Mouse (Mus musculus) stomach, embryonic 14.5 days (tissue): Measurements from ENCODE around the gene Pcsk5. TPM values are rescaled to one million over a fixed set of nuclear protein-coding genes. Genes with fewer than 3 reads are reported as not detected.
A peak's percentile ranks its signal among the peaks of the same experiment; 100 is the strongest.

ENCODE experiments used
- ATAC-seq: fragments of 200-750 bp; cut with Nextera tagmentation; 2 replicates; pipeline ENCODE4 v1.8.0; 2017; ENCODE audit warnings: low read depth, moderate TSS enrichment; ENCODE audit not compliant: insufficient number of reproducible peaks, insufficient read depth, low FRiP score
- H3K27ac ChIP-seq: fragments of 300-500 bp; sonication (generic); 2 replicates; pipeline ENCODE4 v1.5.1; 2014; ENCODE audit warnings: mild to moderate bottlenecking, low read length, moderate library complexity, mixed read lengths
- H3K27me3 ChIP-seq: fragments of 300-500 bp; sonication (generic); 2 replicates; pipeline ENCODE4 v1.6.1; 2014; ENCODE audit warnings: low read length, control low read depth, mixed read lengths; ENCODE audit not compliant: control insufficient read depth, insufficient read depth
- H3K36me3 ChIP-seq: fragments of 300-500 bp; sonication (generic); 2 replicates; pipeline ENCODE4 v1.6.1; 2014; ENCODE audit warnings: mild to moderate bottlenecking, control low read depth, low read length, moderate library complexity, mixed read lengths; ENCODE audit not compliant: control insufficient read depth, insufficient read depth
- H3K4me1 ChIP-seq: fragments of 300-500 bp; sonication (generic); 2 replicates; pipeline ENCODE4 v1.6.1; 2014; ENCODE audit warnings: low read length, control low read depth, mixed read lengths; ENCODE audit not compliant: control insufficient read depth, insufficient read depth
- H3K4me2 ChIP-seq: fragments of 300-500 bp; sonication (generic); replicated peaks from 2 replicates; pipeline ENCODE4 v1.6.1; 2014; ENCODE audit warnings: low read depth, low read length, control low read depth
- H3K4me3 ChIP-seq: fragments of 300-500 bp; sonication (generic); 2 replicates; pipeline ENCODE4 v1.5.1; 2014; ENCODE audit warnings: low read depth, low read length, control low read depth
- H3K9ac ChIP-seq: fragments of 300-500 bp; sonication (generic); replicated peaks from 2 replicates; pipeline ENCODE4 v1.6.1; 2014; ENCODE audit warnings: low read depth, mild to moderate bottlenecking, control low read depth, low read length, moderate library complexity, mixed read lengths
- H3K9me3 ChIP-seq: fragments of 300-500 bp; sonication (generic); 2 replicates; pipeline ENCODE4 v1.6.1; 2016; ENCODE audit warnings: low read depth, low read length, control low read depth; ENCODE audit not compliant: control insufficient read depth
- WGBS: fragments of 180-500 bp; shearing (Covaris S2); extraction: QIAGEN DNeasy Blood & Tissue Kit; methylation state at CpG from one replicate; pipeline ENCODE4 v1.1.7; 2014; 5-methylcytosine and 5-hydroxymethylcytosine counted together
- polyA plus RNA-seq: library from polyadenylated mRNA; unstranded; fragments of >200 nt; fragmentation: Nextera tagmentation; extraction: Ambion mirVana; gene quantifications from 2 replicates; pipeline ENCODE4 v1.2.1, GENCODE M21; 2014

Gene Pcsk5
- 17.9 and 19.7 TPM in 2 replicates for polyA plus RNA-seq

DNA sequence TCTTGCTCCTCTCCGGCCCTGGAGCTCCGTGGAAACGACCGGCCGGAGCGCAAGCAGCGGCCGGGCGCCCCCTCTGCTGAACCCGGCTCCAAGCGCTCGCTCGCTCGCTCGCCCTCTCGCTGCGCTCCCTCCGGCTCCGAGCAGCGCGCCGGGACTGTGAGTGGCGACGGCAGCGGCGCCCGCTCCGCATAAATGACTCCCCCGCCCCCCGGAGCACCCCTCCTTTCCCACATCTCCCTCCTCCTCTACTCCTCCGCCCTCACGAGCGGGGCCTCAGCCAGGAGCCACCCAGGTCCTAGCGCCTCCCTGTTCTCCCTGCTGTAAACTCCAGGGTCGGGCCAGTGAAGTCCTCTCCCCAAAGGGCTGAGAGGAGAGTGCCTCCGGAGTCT lies at the start of gene Pcsk5:
Gene Pcsk5, minus strand, starts transcription at position 162 of the 389 bp plus-strand sequence.
- Histone ChIP-seq H3K4me2 (peak within 1 kb of the TSS; percentile 94), H3K4me1 (peaks cover 8% of the 10 kb centered on the region), H3K27me3 (no peaks in the 10 kb centered on the region), H3K4me3 (peak within 1 kb of the TSS; percentile 68), H3K36me3 (no peaks in the 10 kb centered on the region), H3K9ac (peak within 1 kb of the TSS; percentile 59), H3K27ac (peak within 1 kb of the TSS; percentile 79), H3K9me3 (no peaks in the 10 kb centered on the region)
- under 1% methylated on average over 32 of the region's 36 CpGs for WGBS
- peak; percentile 93 for ATAC-seq

DNA sequence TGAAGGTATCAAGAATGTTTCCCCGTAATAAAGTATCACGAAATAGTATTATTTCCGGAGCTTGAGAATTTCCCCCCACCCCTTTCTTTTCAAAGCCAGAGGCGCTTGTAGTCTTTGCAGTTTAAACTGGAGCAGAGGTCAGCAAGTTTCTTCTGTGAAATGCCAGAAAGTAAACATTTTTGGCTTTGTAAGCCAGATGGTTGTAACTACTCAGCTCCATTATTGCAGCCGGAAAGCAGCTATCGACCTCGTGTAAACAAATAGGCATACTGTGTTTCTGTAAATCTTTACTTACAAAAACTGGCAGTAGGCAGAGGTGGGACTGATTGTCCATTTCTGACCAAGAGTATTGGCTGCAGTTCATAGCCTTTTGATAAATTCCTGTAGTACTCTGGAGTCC lies 38.4 kb upstream of the Pcsk5 start:
- no peak overlapping the region for H3K9ac ChIP-seq
- no peak; the same call in 1 of the 2 replicates for ATAC-seq
- no peak overlapping the region for H3K27ac ChIP-seq
- H3K9me3 ChIP-seq, result no peaks in the 10 kb centered on the region
- H3K4me3 ChIP-seq, result no peak overlapping the region
- peaks cover 6% of the 10 kb centered on the region; the same call in 1 of the 2 replicates for H3K4me1 ChIP-seq
- H3K4me2 ChIP-seq, result no peak overlapping the region
- WGBS, result 15% methylated on average over 7 of the region's 7 CpGs
- no peaks in the 10 kb centered on the region for H3K36me3 ChIP-seq
- H3K27me3 ChIP-seq, result no peaks in the 10 kb centered on the region

GRCm38 (mm10) chr19:17874388-17874787 lies 37.0 kb upstream of the Pcsk5 start:
- Histone ChIP-seq H3K9me3 (no peaks in the 10 kb centered on the region), H3K4me1 (peaks cover 6% of the 10 kb centered on the region; the same call in 1 of the 2 replicates), H3K27me3 (no peaks in the 10 kb centered on the region), H3K9ac (no peak overlapping the region), H3K4me2 (no peak overlapping the region), H3K27ac (no peak overlapping the region), H3K4me3 (no peak overlapping the region), H3K36me3 (no peaks in the 10 kb centered on the region)
- no peak for ATAC-seq
- 74% methylated on average over 2 of the region's 2 CpGs for WGBS

DNA sequence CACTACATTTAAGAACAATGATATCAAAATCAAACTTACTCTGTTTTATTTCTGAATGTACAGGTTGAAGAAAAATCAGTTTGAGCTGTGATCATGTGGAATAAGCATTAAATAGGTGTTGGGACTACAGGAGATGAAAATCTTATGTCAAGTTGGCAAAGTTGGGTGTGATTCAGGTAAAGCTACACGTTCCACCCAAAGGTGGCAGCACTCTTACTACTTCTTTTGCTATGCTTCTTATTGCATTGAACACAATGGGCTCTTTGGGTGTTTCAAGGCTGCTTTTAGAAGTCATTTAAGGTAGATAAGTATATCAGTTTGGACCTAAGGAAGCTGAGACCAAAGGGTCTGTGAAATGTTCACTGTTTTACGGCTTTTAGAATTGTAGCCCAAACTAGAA lies 36.3 kb upstream of the Pcsk5 start:
- Histone ChIP-seq H3K27ac (no peak overlapping the region), H3K4me2 (no peak overlapping the region), H3K4me3 (no peak overlapping the region), H3K9ac (no peak overlapping the region), H3K27me3 (no peaks in the 10 kb centered on the region), H3K4me1 (peaks cover 6% of the 10 kb centered on the region; the same call in 1 of the 2 replicates), H3K36me3 (no peaks in the 10 kb centered on the region), H3K9me3 (no peaks in the 10 kb centered on the region)
- no peak for ATAC-seq
- 51% methylated on average over 2 of the region's 2 CpGs for WGBS

DNA sequence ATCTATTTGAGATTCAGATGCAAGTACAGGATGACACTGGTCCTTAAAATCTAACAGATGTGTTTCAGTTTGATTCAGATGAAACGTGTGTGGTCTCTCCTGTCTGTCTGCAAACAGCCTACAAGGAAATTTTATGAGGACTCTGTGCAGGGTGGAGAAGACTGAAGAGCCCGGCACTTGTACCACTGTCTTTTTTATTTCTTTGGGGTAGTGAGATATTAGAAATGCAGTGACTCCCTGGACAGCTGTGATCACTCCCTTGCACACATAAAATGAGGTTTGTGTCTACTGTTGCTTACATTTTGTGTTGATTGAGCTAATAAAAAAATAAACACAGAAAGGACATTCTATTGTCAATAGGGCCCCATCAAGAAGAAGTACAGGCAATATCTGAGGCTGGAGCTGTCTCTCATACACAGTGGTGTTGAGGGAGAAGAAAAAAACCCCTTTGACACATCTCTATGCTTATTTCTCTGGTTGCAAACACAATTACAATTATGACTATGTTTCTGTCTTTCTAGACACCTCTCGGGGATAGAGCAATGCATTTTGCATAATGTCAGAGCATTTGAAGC lies 29.0 kb upstream of the Pcsk5 start:
- WGBS, result 70% methylated on average over 3 of the region's 3 CpGs
- H3K27ac ChIP-seq, result no peak overlapping the region
- H3K36me3 ChIP-seq, result no peaks in the 10 kb centered on the region
- no peaks in the 10 kb centered on the region for H3K27me3 ChIP-seq
- no peaks in the 10 kb centered on the region for H3K9me3 ChIP-seq
- ATAC-seq, result no peak
- no peak overlapping the region for H3K4me3 ChIP-seq
- no peaks in the 10 kb centered on the region for H3K4me1 ChIP-seq
- H3K9ac ChIP-seq, result no peak overlapping the region
- no peak overlapping the region for H3K4me2 ChIP-seq

DNA sequence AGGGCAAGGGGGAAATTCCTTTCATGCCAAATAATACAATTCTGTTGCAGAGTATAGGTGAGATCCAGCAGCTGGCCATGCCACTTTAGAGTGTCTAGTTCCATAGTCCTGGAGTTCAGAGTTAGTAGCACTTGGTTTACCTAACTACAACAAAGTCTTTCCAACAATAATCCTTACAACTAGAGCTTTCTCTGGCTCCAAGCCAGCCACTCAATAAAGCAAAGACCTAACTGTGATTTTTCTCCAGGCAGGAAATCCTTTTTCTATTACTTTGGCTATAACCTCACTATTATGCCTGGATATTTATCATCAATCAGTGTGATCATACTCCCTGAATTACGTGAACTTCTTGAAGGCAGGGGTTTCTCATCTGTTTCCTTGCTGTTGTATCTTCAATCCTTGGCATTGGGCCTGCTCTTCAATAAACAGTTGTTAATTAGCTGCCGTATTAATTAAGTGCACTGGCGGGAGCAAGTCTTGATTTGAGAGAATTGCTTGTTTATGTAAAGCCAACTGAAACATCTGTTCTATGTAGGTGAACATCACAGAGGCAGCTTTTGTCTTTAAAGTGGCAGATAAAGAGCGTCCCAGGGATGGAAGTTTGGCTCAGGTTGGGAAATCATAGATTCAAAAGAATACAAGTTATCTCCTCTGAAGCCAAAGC lies 23.1 kb upstream of the Pcsk5 start:
- Histone ChIP-seq H3K4me2 (no peak overlapping the region), H3K9ac (no peak overlapping the region), H3K4me3 (no peak overlapping the region), H3K9me3 (no peaks in the 10 kb centered on the region), H3K27me3 (no peaks in the 10 kb centered on the region), H3K4me1 (0 out of 2 replicates have a peak, but pooled peaks cover 4% of the 10 kb centered on the region), H3K36me3 (no peaks in the 10 kb centered on the region), H3K27ac (no peak overlapping the region)
- 31% methylated on average over 4 of the region's 4 CpGs for WGBS
- ATAC-seq, result no peak

GRCm38 (mm10) chr19:17856741-17857140 lies 19.3 kb upstream of the Pcsk5 start:
- Histone ChIP-seq H3K9ac (no peak overlapping the region), H3K27me3 (no peaks in the 10 kb centered on the region), H3K4me1 (0 out of 2 replicates have a peak, but pooled peaks cover 4% of the 10 kb centered on the region), H3K4me3 (no peak overlapping the region), H3K27ac (no peak overlapping the region), H3K36me3 (no peaks in the 10 kb centered on the region), H3K9me3 (no peaks in the 10 kb centered on the region), H3K4me2 (no peak overlapping the region)
- no peak for ATAC-seq
- WGBS, result 61% methylated on average over 3 of the region's 3 CpGs

DNA sequence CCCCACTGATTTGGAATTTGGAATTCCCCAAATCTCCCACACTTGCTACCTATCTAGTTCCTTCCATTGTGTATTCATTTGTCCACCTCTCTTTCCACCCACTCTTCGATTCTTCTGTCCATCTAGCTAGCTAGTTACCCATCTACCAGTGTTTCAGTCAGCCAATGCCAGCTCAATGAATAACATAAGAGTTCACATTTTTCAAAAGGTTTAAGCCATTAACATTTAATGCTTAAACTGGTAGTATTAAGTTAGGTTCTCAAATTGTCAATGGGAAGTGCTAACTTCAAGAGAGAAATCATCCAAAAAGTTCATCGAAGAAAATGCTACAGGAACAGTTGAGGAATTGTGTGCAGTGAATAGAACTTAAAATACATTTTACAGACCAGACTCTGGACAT lies 11.0 kb upstream of the Pcsk5 start:
- Histone ChIP-seq H3K4me2 (no peak overlapping the region), H3K36me3 (no peaks in the 10 kb centered on the region), H3K9me3 (no peaks in the 10 kb centered on the region), H3K4me3 (no peak overlapping the region), H3K27ac (no peak overlapping the region), H3K9ac (no peak overlapping the region), H3K27me3 (no peaks in the 10 kb centered on the region), H3K4me1 (no peaks in the 10 kb centered on the region)
- no peak for ATAC-seq
- 80% methylated on average over 2 of the region's 2 CpGs for WGBS
